Mouse (Mus musculus): ENCODE data around the gene Fgfr2. TPM values are rescaled to one million over a fixed set of nuclear protein-coding genes. Genes with fewer than 3 reads are reported as not detected.
A peak's percentile ranks its signal among the peaks of the same experiment; 100 is the strongest.

Fgfr2 gene
- total and polyA plus RNA-seq, 2 experiments from 2014 or later, result 17.1 to 47.6 TPM

DNA sequence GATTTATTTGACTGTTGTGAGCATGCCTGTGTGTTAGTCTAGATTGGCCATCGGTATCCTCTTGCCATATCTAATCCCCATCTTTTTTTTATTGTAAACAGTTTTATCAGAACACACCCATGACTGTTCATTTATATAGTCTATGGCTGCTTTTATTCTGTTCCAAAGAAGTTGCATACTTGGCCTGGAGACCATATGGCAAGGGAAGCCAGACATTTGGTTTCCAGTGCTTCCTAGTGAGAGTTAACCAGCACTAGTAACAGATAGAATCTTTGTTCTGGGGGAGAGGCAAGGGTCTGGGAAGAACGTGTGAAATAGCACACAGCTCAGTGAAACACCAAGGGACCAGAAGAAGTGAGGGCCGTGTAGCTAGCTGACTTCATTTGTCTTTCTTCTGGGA lies 2153.6 kb downstream of the Fgfr2 start:
- Histone ChIP-seq H3K27me3 (ENCODE audit: insufficient read depth, low read length) (no peaks in the 10 kb centered on the region), H3K4me2 (ENCODE audit: low read depth) (no peak overlapping the region), H3K36me3 (ENCODE audit: insufficient read depth) (no peaks in the 10 kb centered on the region), H3K4me3 (ENCODE audit: low read depth, low read length) (no peak overlapping the region), H3K9me3 (ENCODE audit: low read length) (no peaks in the 10 kb centered on the region), H3K4me1 (ENCODE audit: insufficient read depth) (no peaks in the 10 kb centered on the region), H3K27ac (ENCODE audit: low read depth, low read length) (no peak overlapping the region), H3K9ac (no peak overlapping the region)
- DNase-seq, result no peak
- whole genome bisulfite sequencing, result 53% methylated on average over 3 of the region's 3 CpGs
- ATAC-seq, result no peak
- TF ChIP-seq CTCF (IDR thresholded peaks at IDR 0.05; ENCODE audit: low read depth), result no peak

DNA sequence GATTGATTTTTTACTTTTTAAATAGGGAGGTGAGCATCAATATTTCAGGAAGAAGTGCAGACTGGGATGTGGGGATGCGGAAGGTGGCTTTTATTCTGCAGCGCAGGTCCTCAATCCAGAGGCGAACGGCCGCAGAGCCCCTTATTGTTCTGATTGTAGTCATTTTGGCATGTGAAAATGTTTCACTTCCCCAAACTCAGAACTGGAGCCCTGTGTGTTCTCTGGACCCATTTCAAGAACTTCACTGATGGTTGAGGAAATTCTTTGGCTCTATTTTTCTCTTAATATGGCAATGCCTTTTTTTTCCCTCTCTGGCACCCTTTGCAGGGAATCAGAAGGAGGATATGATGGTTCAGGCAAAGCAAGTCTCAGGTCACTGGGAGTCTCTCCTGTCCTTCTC lies 2154.1 kb downstream of the Fgfr2 start:
- no peaks in the 10 kb centered on the region for H3K27me3 ChIP-seq (ENCODE audit: insufficient read depth, low read length)
- no peak overlapping the region for H3K9ac ChIP-seq
- H3K9me3 ChIP-seq (ENCODE audit: low read length), result no peaks in the 10 kb centered on the region
- no peak for TF ChIP-seq CTCF (IDR thresholded peaks at IDR 0.05; ENCODE audit: low read depth)
- WGBS, result 48% methylated on average over 5 of the region's 5 CpGs
- H3K27ac ChIP-seq (ENCODE audit: low read depth, low read length), result no peak overlapping the region
- H3K4me2 ChIP-seq (ENCODE audit: low read depth), result no peak overlapping the region
- ATAC-seq (no peak), DNase-seq (no peak)
- no peaks in the 10 kb centered on the region for H3K36me3 ChIP-seq (ENCODE audit: insufficient read depth)
- H3K4me1 ChIP-seq (ENCODE audit: insufficient read depth), result no peaks in the 10 kb centered on the region
- H3K4me3 ChIP-seq (ENCODE audit: low read depth, low read length), result no peak overlapping the region

DNA sequence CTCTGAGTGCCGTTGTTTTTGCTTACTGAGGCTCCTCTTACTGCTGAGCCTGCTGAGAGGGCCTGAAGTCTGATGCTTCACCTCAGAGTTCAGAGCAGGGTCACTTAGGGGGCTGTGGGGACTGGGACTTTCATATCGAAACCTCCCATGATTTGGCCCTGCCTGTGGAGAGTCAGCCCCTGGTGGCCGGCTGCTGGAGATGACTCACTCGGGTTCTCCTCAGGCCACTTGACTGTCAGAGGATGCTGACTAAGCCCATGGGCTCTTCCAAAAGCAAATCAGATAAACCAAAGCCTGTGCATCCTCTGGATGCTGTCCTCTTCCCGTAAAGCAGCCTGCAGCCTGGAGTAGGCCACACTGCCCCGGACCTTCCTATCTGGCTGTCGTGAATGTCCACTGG lies 2154.6 kb downstream of the Fgfr2 start:
- no peak overlapping the region for H3K4me3 ChIP-seq (ENCODE audit: low read depth, low read length)
- no peaks in the 10 kb centered on the region for H3K4me1 ChIP-seq (ENCODE audit: insufficient read depth)
- 72% methylated on average over 7 of the region's 7 CpGs for WGBS
- TF ChIP-seq CTCF (IDR thresholded peaks at IDR 0.05; ENCODE audit: low read depth), result no peak
- DNase-seq (no peak), ATAC-seq (no peak)
- no peak overlapping the region for H3K4me2 ChIP-seq (ENCODE audit: low read depth)
- no peaks in the 10 kb centered on the region for H3K27me3 ChIP-seq (ENCODE audit: insufficient read depth, low read length)
- no peaks in the 10 kb centered on the region for H3K9me3 ChIP-seq (ENCODE audit: low read length)
- no peaks in the 10 kb centered on the region for H3K36me3 ChIP-seq (ENCODE audit: insufficient read depth)
- no peak overlapping the region for H3K27ac ChIP-seq (ENCODE audit: low read depth, low read length)
- no peak overlapping the region for H3K9ac ChIP-seq

DNA sequence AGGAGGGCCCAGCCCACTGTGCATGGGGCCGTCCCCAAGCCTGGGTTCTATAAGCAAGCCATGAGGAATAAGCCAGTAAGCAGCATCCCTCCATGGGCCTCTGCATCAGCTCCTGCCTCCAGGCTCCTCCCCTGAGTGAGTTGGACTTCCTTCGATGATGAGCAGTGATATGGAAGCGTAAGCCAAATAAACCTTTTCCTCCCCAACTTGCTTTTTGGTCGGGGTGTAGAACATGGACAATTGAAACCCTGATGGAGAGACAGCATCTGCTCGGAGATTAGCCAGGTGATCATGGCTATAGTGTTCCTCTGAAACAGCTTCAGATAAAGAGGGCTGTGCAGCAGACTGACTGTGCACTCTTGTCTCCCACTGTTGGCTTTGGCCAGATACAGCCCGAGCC lies 2155.2 kb downstream of the Fgfr2 start:
- Histone ChIP-seq H3K27me3 (ENCODE audit: insufficient read depth, low read length) (no peaks in the 10 kb centered on the region), H3K9ac (no peak overlapping the region), H3K4me3 (ENCODE audit: low read depth, low read length) (no peak overlapping the region), H3K36me3 (ENCODE audit: insufficient read depth) (no peaks in the 10 kb centered on the region), H3K4me1 (ENCODE audit: insufficient read depth) (no peaks in the 10 kb centered on the region), H3K27ac (ENCODE audit: low read depth, low read length) (no peak overlapping the region), H3K4me2 (ENCODE audit: low read depth) (no peak overlapping the region), H3K9me3 (ENCODE audit: low read length) (no peaks in the 10 kb centered on the region)
- no peak for DNase-seq
- TF ChIP-seq CTCF (IDR thresholded peaks at IDR 0.05; ENCODE audit: low read depth), result no peak
- no peak for ATAC-seq
- WGBS, result 93% methylated on average over 6 of the region's 6 CpGs

DNA sequence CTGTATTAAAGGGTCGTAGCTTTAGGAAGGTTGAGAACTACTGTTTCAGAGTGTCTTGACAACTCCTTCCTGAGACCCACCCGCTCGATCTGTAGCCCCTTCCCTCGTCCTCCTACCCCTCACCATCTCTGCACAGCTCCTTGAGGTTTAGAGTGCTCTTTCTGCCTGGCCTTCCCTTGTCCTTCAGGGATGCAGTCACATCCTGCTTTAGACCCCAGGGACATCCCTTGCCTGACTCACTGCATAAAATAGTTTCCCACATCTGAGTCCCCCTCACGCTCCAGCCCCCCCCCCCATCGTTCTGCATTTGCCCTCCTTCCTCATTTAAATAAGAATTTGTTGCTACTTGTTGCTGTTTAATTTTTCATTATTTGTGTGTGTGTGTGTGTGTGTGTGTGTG lies 2156.3 kb downstream of the Fgfr2 start:
- no peak for TF ChIP-seq CTCF (IDR thresholded peaks at IDR 0.05; ENCODE audit: low read depth)
- ATAC-seq, result no peak
- WGBS, result 82% methylated on average over 6 of the region's 6 CpGs
- no peak overlapping the region for H3K4me3 ChIP-seq (ENCODE audit: low read depth, low read length)
- no peaks in the 10 kb centered on the region for H3K9me3 ChIP-seq (ENCODE audit: low read length)
- H3K36me3 ChIP-seq (ENCODE audit: insufficient read depth), result no peaks in the 10 kb centered on the region
- no peak overlapping the region for H3K9ac ChIP-seq
- no peaks in the 10 kb centered on the region for H3K27me3 ChIP-seq (ENCODE audit: insufficient read depth, low read length)
- H3K27ac ChIP-seq (ENCODE audit: low read depth, low read length), result no peak overlapping the region
- no peak for DNase-seq
- no peaks in the 10 kb centered on the region for H3K4me1 ChIP-seq (ENCODE audit: insufficient read depth)
- no peak overlapping the region for H3K4me2 ChIP-seq (ENCODE audit: low read depth)

DNA sequence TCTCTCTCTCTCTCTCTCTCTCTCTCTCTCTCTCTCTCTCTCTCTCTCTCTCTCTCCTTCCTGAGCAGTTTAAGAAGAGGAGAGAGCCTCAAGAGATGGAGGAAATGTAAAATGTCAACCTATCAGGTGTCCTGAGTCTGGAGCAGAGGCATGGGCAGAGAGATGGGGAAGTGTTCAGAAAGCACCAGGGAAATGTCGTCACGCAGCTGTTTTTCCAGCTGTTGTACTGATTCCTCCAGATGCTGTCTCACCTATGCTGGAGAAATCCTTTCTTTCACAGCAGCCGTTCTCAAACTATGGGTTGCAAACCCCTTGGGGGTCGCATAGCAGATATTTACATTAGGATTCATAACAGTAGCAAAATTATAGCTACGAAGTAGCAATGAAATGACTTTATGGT lies 2156.7 kb downstream of the Fgfr2 start:
- Histone ChIP-seq H3K4me1 (ENCODE audit: insufficient read depth) (no peaks in the 10 kb centered on the region), H3K27me3 (ENCODE audit: insufficient read depth, low read length) (no peaks in the 10 kb centered on the region), H3K9me3 (ENCODE audit: low read length) (no peaks in the 10 kb centered on the region), H3K4me3 (ENCODE audit: low read depth, low read length) (no peak overlapping the region), H3K4me2 (ENCODE audit: low read depth) (no peak overlapping the region), H3K27ac (ENCODE audit: low read depth, low read length) (no peak overlapping the region), H3K36me3 (ENCODE audit: insufficient read depth) (no peaks in the 10 kb centered on the region), H3K9ac (no peak overlapping the region)
- no peak for TF ChIP-seq CTCF (IDR thresholded peaks at IDR 0.05; ENCODE audit: low read depth)
- ATAC-seq (no peak), DNase-seq (no peak)
- 82% methylated on average over 5 of the region's 5 CpGs for WGBS

DNA sequence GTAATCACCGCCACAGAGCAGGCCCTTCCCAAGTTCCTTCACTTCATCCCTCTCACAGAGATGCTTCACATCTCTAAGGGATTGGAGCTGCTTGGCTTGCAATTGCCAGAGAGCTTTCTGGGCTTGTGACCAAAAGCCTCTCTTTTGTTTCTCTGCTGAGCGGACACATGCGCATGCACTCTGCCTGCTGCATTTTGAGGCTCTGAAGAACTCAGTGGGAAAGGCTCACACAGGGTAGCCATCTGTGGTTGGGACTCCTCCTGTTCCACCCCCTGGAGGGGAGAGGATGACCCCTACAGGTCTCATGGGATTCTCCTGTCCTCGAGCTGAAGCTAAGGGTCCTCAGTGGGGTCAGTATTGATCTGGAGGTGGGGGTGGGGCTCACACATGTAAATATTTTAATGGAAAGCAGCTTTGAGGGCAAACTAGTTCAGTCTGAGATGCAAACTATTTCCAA lies 2157.2 kb downstream of the Fgfr2 start:
- Histone ChIP-seq H3K27ac (ENCODE audit: low read depth, low read length) (peak overlapping the region; percentile 36), H3K36me3 (ENCODE audit: insufficient read depth) (no peaks in the 10 kb centered on the region), H3K9me3 (ENCODE audit: low read length) (no peaks in the 10 kb centered on the region), H3K4me1 (ENCODE audit: insufficient read depth) (no peaks in the 10 kb centered on the region), H3K4me2 (ENCODE audit: low read depth) (no peak overlapping the region), H3K27me3 (ENCODE audit: insufficient read depth, low read length) (no peaks in the 10 kb centered on the region), H3K9ac (no peak overlapping the region), H3K4me3 (ENCODE audit: low read depth, low read length) (no peak overlapping the region)
- DNase-seq (peak; percentile 82), ATAC-seq (peak; percentile 90)
- no peak for TF ChIP-seq CTCF (IDR thresholded peaks at IDR 0.05; ENCODE audit: low read depth)
- WGBS, result 36% methylated on average over 4 of the region's 4 CpGs

DNA sequence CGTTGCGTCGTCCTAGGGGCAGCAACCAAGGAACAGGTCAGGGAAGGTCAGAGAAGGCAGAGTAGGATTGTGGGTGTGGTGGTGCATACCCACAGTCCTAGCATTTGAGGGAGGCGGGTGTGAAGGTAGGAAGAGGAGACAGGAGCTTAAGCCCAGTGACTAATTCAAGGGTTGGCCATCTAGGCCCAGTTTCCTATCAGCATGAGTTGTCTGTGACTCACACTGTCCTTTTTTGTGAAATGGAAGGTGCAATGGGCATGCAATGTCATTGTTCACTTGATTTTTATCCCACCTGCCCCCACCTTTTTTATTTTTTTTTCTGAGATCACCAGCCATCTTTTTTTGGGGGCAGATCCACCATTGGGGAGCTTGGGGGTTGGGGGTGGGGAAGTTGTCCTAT lies 2157.8 kb downstream of the Fgfr2 start:
- no peak overlapping the region for H3K4me2 ChIP-seq (ENCODE audit: low read depth)
- H3K27me3 ChIP-seq (ENCODE audit: insufficient read depth, low read length), result no peaks in the 10 kb centered on the region
- ATAC-seq (no peak), DNase-seq (no peak)
- no peak for TF ChIP-seq CTCF (IDR thresholded peaks at IDR 0.05; ENCODE audit: low read depth)
- no peaks in the 10 kb centered on the region for H3K4me1 ChIP-seq (ENCODE audit: insufficient read depth)
- H3K27ac ChIP-seq (ENCODE audit: low read depth, low read length), result peak overlapping the region; percentile 36; the same call in 1 of the 2 replicates
- no peaks in the 10 kb centered on the region for H3K36me3 ChIP-seq (ENCODE audit: insufficient read depth)
- H3K9ac ChIP-seq, result no peak overlapping the region
- WGBS, result 90% methylated on average over 4 of the region's 4 CpGs
- H3K9me3 ChIP-seq (ENCODE audit: low read length), result no peaks in the 10 kb centered on the region
- H3K4me3 ChIP-seq (ENCODE audit: low read depth, low read length), result no peak overlapping the region

All from forebrain, postnatal 0 days (tissue).